Mouse (Mus musculus): ENCODE data around the gene Btbd1.
"Not testable (repeated sequence)": the region's sequence is repeated elsewhere in the genome, so short reads cannot be mapped to it uniquely, and the experiment has no call there.

The Btbd1 gene

DNA sequence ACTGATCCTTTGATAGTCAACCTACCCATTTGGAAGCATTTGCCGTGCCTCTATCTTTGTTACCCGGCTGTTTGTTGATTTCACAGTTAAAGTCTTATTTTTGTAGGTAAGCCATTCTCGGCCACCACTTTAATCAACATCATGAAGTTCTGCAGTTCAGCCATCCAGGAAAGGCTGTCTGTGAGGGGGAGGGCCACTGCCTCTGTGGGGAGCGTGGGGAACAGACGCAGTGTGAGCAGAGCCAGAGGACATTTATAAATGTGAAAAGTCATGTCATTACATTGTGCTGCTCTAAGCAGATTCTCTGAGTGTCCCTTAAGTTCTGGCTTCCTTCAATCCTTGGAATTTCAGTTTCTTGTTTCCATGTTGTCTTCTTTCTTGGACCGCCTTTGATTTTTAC lies 20.9 kb upstream of the Btbd1 start:
- in situ Hi-C loops (cut with MboI, MseI) = no loop called here

- in situ Hi-C loops (cut with MboI, MseI) = no loop called here
Measured at GRCm38 (mm10) chr7:81849633-81850032, 20.4 kb upstream of the Btbd1 start.

DNA sequence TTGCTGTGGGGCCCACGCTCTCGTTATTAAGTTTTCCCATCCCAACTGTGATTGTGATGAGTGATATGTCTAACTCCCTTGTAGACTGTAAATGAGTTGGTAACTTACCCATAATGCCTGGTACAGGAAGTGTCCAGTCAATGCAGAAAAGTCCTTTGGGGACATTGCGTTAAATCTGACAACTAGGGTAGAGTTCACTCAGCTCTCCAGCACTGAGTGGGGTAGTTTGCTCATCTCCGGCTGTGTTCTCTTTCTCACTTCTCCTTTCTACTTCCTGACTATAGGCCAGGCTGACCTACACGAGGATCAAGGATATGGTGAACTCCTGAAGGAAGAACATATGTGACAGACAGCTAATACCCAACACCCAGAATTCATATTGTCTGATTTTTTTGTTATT lies 20.0 kb upstream of the Btbd1 start:
- in situ Hi-C loops (cut with MboI, MseI) = no loop called here

DNA sequence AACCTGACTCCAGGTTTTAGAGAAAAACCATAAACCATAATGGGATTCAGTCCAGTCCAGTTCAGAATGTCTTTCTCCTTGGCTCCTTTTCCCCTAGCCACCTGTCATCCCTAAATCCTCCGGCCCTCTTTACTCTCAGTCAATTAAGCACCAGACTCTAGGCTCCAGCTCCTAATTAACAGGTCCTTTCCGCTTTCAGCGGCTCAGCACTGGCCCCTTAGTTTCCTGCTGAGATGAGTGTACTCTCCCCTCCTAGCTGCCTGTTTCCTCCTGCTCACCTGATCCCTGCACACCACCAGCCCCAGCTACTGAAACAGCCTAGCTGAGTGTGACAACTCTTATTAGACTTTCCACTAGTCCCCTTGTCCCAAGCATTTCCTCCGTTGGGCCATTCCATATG lies 18.5 kb upstream of the Btbd1 start:
- in situ Hi-C loops (cut with MboI, MseI) = no loop called here

DNA sequence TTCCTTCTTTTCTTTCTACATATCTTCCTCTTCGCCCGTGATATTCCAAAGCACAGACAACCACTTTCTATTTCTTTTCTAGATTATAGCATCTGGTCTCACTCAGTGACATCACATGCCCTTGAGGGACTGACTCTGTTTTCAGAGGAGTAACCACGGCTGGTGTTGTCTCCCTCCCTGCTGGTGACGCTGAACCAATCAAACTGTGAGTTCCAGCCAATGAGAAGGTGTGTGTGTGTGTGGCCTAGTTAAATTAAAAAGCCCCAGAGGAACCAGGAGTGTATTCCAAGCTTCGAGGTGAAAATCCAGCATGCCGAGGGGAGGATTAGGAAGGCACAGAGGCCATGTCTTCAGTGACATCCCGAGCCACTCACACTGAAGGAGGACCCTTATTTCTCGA lies 17.8 kb upstream of the Btbd1 start:
- in situ Hi-C loops (cut with MboI, MseI) = no loop called here

DNA sequence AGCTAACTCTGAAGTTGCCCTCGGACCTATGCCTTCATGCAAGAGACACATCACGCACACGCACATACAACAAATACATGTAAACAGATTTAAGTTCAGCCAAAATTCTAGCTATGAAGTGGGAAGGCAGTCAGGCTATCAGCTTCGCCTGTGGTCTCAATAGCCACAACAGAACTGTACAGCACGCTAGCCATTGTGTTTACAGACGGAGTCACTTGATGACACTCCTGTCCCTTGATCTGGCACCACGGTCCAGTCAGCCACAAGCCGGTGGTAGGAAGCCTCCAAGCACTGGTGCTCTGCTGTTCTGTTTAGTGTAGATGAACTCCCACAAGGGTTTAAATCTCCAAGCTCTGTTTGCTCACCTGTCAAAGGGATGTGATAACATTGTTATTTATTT lies 16.8 kb upstream of the Btbd1 start:
- in situ Hi-C loops (cut with MboI, MseI) = no loop called here

DNA sequence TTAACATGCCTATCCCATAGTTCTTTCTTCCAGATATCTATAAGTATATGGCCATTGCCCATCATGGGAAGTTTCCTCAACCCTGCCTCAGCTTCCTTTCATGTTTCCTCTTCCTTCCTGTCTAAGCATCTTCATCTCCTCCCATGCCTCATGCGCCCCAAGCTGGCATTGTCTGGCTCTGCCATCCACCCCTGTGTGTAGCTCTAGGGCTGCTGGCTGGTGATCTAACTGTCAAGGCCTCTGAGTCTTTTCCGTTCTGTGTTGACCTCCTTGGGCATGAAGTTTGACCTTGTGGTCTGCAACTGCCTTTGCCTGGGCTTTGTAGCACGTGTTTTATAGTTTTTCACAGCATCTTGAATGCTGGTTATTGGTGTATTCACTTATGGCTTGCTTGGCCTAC lies 16.1 kb upstream of the Btbd1 start:
- in situ Hi-C loops (cut with MboI, MseI) = no loop called here

DNA sequence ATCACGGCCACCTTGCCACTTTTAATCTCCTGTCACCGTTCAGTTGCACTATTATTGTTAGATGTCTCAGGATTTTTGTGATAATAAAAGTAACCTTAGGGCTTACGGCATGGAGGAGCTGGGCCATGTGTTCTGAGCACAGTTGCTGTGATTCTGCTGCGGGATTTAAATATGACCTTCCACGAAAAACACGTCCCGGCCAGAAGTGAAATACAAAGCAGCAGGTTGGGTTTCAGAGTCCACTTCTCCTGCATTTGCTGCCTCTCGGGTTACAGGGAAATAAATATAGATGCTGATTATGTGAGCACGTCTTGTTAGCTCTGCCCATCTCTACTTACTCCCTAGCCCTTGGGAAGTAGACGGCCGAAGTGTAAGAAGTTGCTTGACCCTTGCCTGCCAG lies 15.6 kb upstream of the Btbd1 start:
- in situ Hi-C loops (cut with MboI, MseI) = no loop called here

- in situ Hi-C loops (cut with MboI, MseI) = no loop called here
Measured at GRCm38 (mm10) chr7:81843903-81844302, 14.7 kb upstream of the Btbd1 start.

DNA sequence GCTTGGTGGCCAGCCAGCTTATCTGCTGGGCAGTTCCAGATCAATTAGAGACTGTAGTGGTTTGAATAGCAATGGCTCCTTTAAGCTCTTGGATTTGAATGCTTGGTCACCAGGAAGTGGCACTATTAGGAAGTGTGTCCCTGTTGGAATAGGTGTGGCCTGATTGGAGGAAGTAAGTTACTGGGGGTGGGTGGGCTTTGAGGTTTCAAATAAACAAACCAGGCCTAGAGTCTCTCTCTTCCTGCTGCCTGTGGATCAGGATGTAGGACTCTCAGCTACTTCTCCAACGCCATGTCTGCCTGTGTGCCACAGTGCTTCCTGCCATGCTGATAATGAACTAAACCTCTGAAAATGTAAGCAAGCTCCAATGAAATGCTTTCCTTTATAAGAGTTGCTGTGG lies 13.8 kb upstream of the Btbd1 start:
- in situ Hi-C loops (cut with MboI, MseI) = no loop called here

DNA sequence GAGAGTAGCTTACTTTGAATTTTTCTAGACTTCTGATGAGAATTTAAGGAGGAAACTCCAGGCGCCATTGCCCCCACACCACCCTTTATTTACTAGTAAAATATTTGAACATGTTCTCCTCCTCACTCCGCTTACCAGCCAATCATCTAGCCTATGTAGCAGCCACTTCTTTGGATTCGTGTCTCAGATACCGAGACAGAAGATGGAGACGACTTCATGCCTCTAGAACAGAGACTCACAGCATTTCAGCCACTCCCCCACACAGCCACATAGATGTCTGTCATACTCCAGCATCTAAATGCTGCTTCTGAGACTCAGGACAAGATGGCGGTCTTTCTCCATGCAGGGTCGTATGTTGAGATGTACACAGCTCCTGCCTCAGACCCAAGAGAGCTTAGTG lies 12.9 kb upstream of the Btbd1 start:
- in situ Hi-C loops (cut with MboI, MseI) = no loop called here

DNA sequence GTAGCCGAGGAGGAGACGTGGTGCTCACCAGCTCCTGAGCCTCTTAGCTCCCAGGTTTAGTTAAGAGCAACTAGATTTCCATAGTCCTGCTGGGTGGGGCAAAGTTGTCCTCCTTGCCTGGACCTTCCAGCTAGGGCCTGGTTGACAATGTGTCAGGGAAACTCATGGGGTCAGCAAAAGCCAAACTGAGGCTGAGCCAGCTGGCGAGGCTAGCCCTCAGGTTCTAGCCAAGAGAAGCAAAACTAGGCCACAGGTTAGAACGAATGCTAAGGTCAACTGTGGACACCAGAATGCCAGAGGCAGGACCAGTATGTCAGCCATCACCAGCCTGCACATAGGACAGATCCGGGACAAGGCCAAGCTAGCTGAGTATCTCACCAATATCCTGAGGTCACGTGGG lies 12.2 kb upstream of the Btbd1 start:
- in situ Hi-C loops (cut with MboI, MseI) = no loop called here

DNA sequence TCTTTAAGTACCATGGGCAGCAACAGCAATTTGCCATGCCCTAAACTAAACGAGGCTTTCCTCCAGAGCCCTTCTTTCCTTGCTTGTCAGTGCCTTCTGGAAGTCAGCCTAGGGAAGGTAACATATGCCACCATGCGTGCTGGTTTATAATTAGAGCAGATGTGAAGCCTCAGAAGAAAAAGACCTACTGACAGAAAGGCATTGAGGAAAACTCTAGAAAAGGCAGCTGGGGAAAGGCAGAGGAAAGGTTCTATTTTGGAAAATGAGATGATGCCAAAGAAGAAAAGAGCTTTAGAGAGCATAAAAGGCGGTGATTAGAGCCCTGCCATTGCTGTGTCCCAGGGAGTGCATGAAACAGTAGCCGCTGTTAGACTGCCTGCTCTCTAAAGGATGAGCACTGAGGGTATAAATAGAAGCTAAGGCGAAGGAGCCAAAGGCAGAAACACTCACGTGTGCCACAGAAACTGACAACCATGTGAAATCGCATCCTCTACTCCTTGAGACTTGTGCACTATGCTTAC lies 11.5 kb upstream of the Btbd1 start:
- in situ Hi-C loops (cut with MboI, MseI) = no loop called here

GRCm38 (mm10) chr7:81839746-81840145 lies 10.5 kb upstream of the Btbd1 start:
- in situ Hi-C loops (cut with MboI, MseI) = no loop called here

- in situ Hi-C loops (cut with MboI, MseI) = not testable (repeated sequence)
Measured at GRCm38 (mm10) chr7:81837771-81838170, 8.5 kb upstream of the Btbd1 start.

DNA sequence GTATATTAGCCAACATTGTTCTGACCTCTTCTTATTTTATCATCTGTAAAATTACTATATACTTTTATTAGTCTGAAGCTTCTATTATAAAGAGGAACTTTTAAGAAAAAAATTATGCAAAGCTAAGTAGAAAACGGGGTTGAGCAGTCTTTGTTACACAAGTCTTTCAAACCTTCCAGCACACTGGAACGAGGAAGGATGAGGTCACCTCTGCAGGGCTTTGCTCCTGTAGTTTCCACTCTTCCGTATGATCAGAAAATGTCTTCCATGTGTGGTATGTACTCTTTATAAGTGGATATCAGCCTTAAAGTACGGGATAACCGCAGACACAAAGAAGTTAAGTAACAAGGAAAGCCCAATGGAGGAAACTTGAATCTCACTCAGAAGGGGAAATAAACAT lies 6.2 kb upstream of the Btbd1 start:
- in situ Hi-C loops (cut with MboI, MseI) = no loop called here

DNA sequence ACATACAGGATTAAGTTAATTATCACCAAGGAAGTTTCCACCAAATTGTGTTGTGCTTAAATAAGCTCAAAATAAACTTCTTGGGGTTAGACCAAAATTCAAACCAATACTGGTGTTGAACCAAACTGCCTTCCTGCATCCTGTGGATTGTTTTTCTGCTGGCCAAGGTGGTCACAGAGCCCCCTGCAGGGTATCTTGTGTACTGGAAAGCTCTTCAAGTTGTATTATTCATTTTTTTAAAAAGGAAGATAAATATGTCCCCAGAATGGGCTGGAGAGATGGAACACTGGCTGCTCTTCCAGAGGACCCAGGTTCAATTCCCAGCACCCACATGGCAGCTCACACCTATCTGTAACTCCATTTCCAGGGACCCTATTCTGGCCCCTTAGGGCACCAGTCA lies 5.6 kb upstream of the Btbd1 start:
- in situ Hi-C loops (cut with MboI, MseI) = no loop called here

- in situ Hi-C loops (cut with MboI, MseI) = no loop called here
Measured at GRCm38 (mm10) chr7:81828681-81829378, 401 bp downstream of the Btbd1 start.

- in situ Hi-C loops (cut with MboI, MseI) = no loop called here
Measured at GRCm38 (mm10) chr7:81827806-81828667, 1.2 kb downstream of the Btbd1 start.

GRCm38 (mm10) chr7:81825381-81825780 lies 3.9 kb downstream of the Btbd1 start:
- in situ Hi-C loops (cut with MboI, MseI) = no loop called here

- in situ Hi-C loops (cut with MboI, MseI) = no loop called here
Measured at GRCm38 (mm10) chr7:81824906-81825305, 4.3 kb downstream of the Btbd1 start.

GRCm38 (mm10) chr7:81806067-81806466 lies 23.2 kb downstream of the Btbd1 start:
- in situ Hi-C loops (cut with MboI, MseI) = no loop called here
